Mouse (Mus musculus) embryonic fibroblast, embryonic 13.5 days (primary cell): ENCODE results near the gene Upp2. TPM values are rescaled to one million over a fixed set of nuclear protein-coding genes. Genes with fewer than 3 reads are reported as not detected.

Experiments
- H3K27ac ChIP-seq: 2 replicates; pipeline ENCODE4 v1.5.1; 2012; ENCODE audit warnings: low read length, control low read depth, inconsistent platforms; ENCODE audit not compliant: insufficient read depth
- H3K4me1 ChIP-seq: 2 replicates; pipeline ENCODE4 v1.6.1; 2011; ENCODE audit warnings: low read length; ENCODE audit not compliant: control insufficient read depth, insufficient read depth
- H3K4me3 ChIP-seq: 2 replicates; pipeline ENCODE4 v1.5.1; 2011; ENCODE audit warnings: mild to moderate bottlenecking, control low read depth, low read length; ENCODE audit not compliant: insufficient read depth
- CTCF ChIP-seq: IDR thresholded peaks from 2 replicates; pipeline ENCODE4 v1.5.1; 2011; ENCODE audit warnings: mild to moderate bottlenecking, control low read depth, low read length, moderate library complexity, borderline replicate concordance; ENCODE audit not compliant: insufficient read depth
- POLR2A ChIP-seq: IDR thresholded peaks from 2 replicates; pipeline ENCODE4 v1.6.1; 2011; ENCODE audit warnings: low read depth, mild to moderate bottlenecking, control low read depth, low read length, moderate library complexity
- polyA plus RNA-seq: library from polyadenylated mRNA; stranded (reverse); fragments of >200 nt; gene quantifications from 2 replicates; pipeline ENCODE4 v1.2.4, GENCODE M21; 2011; ENCODE audit warnings: low read depth; ENCODE audit not compliant: missing spikeins, insufficient read length

Gene Upp2
- polyA plus RNA-seq: 4.1 and 6.2 TPM in 2 replicates

GRCm38 (mm10) chr2:58567066-58567810 is at the start of gene Upp2, which contains the start of gene Acvr1:
Gene Upp2 (plus strand): TSS chr2:58567298.
Gene Acvr1 (minus strand): TSS chr2:58567157.
- Histone ChIP-seq H3K27ac (peak within 1 kb of the TSS; percentile 99), H3K4me1 (peaks cover 17% of the 10 kb centered on the region), H3K4me3 (peak within 1 kb of the TSS; percentile 99)
- TF ChIP-seq POLR2A (0 out of 2 replicates have a peak, but pooled peaks have one; percentile 21), CTCF (no peak)

DNA sequence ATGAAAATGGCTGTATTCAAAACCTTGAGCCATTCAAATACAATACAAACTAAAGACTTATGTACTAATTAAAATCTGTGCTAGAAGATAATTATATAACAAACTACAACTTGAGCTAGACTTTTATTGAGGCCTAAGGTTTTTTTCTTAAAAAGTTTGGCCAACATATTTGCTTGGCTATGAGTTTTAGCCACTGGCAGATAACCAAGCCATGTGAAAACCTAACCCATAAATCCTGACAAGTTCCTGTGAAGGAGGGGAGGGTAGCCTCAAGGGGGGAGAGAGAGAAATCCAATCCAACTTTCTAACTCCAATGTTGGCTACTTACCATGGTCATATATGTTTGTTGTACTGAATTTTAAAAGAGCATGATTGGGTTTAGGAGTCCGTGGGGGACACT is 48.6 kb upstream of the Upp2 start:
- Histone ChIP-seq H3K27ac (no peak overlapping the region), H3K4me1 (peaks cover 11% of the 10 kb centered on the region; the same call in 1 of the 2 replicates), H3K4me3 (no peak overlapping the region)
- TF ChIP-seq CTCF (no peak), POLR2A (no peak)

DNA sequence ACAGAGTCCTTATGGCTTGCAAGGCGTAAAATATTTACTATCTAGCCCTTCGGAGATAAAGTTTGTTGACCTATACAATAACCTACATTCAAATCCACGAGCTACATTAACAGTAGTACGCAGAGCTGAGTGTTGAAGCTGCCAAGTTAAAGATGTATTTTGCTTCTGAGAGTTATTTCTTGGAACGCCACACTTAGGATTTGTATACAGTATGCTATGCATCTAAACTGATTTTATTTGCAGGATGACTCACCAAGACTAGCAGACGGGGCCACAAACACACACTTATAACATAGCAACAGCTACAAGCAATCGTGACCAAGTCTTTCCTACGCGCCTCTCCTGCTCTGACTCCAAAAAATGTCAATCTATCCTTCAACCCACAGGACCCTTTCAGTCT is 46.4 kb upstream of the Upp2 start:
- no peak overlapping the region for H3K27ac ChIP-seq
- H3K4me3 ChIP-seq: no peak overlapping the region
- TF ChIP-seq CTCF (no peak), POLR2A (no peak)
- H3K4me1 ChIP-seq: peaks cover 10% of the 10 kb centered on the region; the same call in 1 of the 2 replicates

DNA sequence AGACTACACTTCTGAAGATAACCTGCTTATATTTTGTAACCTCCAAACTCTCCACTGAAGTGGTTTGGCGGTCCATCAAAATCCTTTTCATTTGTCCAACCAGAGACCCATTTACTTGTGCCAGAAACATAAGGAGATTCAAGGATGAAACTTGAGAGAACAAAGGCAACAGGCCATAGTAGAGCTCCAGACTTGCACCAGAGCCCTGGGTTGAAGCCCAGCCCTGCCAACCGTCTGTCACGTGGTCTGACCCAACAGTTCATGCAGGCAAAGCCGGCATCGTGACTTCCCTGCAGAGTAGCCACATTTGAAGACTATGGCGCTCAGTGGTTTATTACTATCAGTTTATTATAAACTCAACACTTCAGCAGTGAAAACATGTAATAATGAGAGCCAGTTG is 45.5 kb upstream of the Upp2 start:
- TF ChIP-seq POLR2A: no peak
- TF ChIP-seq CTCF: no peak
- Histone ChIP-seq H3K4me1 (0 out of 2 replicates have a peak, but pooled peaks cover 4% of the 10 kb centered on the region), H3K4me3 (no peak overlapping the region), H3K27ac (no peak overlapping the region)

DNA sequence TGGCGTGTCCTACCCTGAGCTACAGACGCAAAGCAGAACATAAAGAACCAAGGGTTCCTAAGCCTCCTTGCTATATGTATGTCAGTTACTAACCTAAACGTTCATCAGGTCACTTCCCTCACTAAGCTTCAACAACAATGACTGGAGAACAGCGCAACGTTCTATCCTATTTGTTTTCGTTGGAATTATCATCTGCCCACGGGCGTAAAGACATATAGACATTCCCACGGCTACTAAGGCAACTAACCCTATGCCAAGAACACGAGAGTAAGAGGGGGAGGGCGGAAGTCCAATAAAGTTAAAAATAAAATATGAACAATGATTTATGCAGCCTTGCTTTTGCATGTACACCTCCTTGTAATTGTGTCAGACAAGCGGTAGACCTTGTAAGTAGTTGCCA is 44.0 kb upstream of the Upp2 start:
- H3K27ac ChIP-seq: no peak overlapping the region
- H3K4me3 ChIP-seq: no peak overlapping the region
- no peaks in the 10 kb centered on the region for H3K4me1 ChIP-seq
- TF ChIP-seq CTCF (no peak), POLR2A (no peak)

DNA sequence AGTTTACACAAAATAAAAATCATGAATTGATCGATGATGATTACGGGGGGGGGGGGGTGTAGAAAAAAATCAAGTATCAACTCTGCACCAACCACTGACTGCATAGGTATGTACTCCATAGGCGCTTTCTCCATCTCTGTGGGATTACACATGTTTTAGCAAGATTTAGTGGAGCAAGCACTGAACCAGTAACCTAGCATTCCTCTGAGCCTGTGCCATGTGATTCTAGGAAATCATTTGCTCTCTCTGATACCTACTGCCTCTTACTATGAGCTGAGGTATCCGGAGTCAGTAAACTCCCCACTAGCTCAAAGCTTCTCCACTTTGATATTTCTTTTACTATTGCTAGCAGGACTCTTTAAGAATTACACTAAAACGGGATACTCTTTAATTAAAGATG is 43.2 kb upstream of the Upp2 start:
- no peaks in the 10 kb centered on the region for H3K4me1 ChIP-seq
- H3K4me3 ChIP-seq: no peak overlapping the region
- TF ChIP-seq CTCF: no peak
- no peak for TF ChIP-seq POLR2A
- no peak overlapping the region for H3K27ac ChIP-seq

DNA sequence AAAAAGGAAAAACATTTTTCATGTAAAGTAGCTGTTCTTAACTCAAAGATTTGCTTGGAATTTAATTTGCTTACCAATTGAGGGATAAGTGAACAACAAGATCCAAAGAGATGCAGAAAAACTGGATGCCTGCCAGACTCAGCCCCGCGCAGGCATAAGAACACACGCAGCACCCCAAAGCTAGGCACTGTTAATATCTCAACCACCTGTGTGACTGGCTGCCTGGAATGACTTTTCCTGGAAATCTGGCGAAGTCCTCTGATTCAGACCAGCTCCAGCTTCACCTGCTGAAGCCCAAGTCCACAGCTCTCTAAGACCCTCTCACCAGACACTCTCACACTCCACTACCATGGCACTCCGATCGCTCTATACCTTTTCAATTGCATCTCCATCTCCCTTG is 42.7 kb upstream of the Upp2 start:
- Histone ChIP-seq H3K4me1 (no peaks in the 10 kb centered on the region), H3K27ac (no peak overlapping the region), H3K4me3 (no peak overlapping the region)
- TF ChIP-seq CTCF (no peak), POLR2A (no peak)

- no peaks in the 10 kb centered on the region for H3K4me1 ChIP-seq
Observed at GRCm38 (mm10) chr2:58527786-58528185, 39.3 kb upstream of the Upp2 start.

DNA sequence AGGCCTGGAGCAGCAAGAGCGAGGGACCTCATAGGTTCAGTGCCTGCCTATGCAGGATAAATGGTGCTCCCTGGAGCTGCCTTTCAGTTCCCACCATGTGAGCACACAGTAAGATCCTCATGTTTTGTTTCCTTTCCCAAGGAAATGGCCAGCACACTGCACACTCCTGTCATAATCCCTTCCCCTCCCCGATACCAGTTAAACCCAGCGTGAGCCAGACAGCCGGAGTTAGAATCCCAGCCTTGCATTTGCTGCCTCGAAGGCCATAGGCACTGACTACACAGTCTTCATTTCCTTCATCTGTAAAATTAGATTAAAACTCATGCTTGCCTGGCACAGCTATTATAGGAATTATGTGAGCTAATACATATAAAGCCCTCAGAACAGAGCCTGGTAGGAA is 37.7 kb upstream of the Upp2 start:
- TF ChIP-seq CTCF: no peak
- TF ChIP-seq POLR2A: no peak
- H3K4me3 ChIP-seq: no peak overlapping the region
- H3K4me1 ChIP-seq: peaks cover 8% of the 10 kb centered on the region; the same call in 1 of the 2 replicates
- H3K27ac ChIP-seq: no peak overlapping the region

More at GRCm38 (mm10) chr2:58527786-58528185, 39.3 kb upstream of the Upp2 start:
- TF ChIP-seq CTCF (no peak), POLR2A (no peak)
- H3K27ac ChIP-seq: no peak overlapping the region
- H3K4me3 ChIP-seq: no peak overlapping the region

DNA sequence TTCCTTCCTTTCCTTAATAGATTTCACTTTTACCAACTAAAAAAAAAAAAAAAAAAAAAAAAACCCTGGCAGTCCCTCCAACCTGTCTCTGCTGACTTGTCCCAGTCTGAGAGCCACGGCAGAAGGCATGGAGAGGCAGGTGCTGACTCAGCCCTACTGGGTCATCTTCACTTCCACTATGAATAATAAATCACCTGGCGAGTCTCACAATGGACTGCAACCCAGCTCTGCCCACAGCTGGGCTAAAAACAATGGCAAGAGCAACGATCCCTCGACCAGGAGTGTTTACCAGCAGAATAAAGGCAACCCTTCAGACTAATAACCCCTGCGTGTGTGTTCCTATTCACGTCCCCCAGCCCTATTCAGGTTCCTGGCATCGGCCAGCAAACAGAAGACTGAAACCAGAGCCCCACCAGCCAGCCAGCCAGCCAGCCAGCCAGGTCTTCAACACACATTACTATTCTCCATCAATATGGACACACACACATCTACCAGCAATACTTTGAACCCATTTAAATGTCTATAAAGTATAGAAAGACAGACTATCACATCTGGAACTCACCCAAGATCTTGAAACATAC is 37.1 kb upstream of the Upp2 start:
- peaks cover 8% of the 10 kb centered on the region; the same call in 1 of the 2 replicates for H3K4me1 ChIP-seq
- H3K27ac ChIP-seq: no peak overlapping the region
- no peak for TF ChIP-seq POLR2A
- no peak overlapping the region for H3K4me3 ChIP-seq
